In the genomic region with DNA sequence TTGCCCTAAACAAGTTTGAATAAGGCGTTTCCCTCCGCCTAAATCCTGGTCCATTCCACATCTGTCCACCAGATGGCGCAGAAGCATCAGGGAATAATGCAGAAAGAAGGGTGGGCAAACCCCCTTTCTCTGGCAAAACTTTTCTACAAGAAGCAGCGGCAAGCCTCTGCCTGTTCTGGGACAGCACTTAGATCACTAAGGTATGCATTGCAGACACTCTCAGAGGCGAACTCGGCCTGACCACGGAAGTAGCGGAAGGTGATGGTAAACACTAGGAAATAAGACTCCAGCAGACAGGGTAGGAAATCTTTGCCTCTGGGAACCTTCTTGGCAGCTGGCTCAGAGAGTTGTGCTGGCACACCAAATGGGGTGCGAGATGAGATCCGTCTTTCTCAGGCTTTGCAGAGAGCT, we compare ENCODE assay signal across 8 mouse cellular contexts. TPM values are rescaled to one million over a fixed set of nuclear protein-coding genes. Genes with fewer than 3 reads are reported as not detected.
DNase-seq lines count a peak whose midpoint lies in the region; ATAC-seq and TF ChIP-seq lines count a peak whose summit lies in the region.

No protein-coding gene starts in this region.

- peak overlapping the region; percentile 39 for H3K4me2 ChIP-seq in hindbrain, postnatal 0 days (ENCODE audit: low read depth, low read length)

- H3K4me3 ChIP-seq in gastrocnemius, adult 2 months = peak overlapping the region; percentile 77
- H3K4me3 ChIP-seq in hindbrain, postnatal 0 days (ENCODE audit: low read length) = no peak overlapping the region; the same call in 1 of the 2 replicates

- H3K9me3 ChIP-seq in hindbrain, postnatal 0 days (ENCODE audit: low read length) = no peaks in the 10 kb centered on the region

- H3K4me1 ChIP-seq in hindbrain, postnatal 0 days (ENCODE audit: insufficient read depth, low read length) = no peaks in the 10 kb centered on the region

- WGBS in hindbrain, postnatal 0 days = 7% methylated on average over 10 of the region's 10 CpGs

- 0 out of 2 replicates have a peak, but pooled peaks have one; percentile 24 for ATAC-seq in hindbrain, postnatal 0 days
- peak; percentile 85 for ATAC-seq in megakaryocyte progenitor cell, adult 5-6 weeks (replicated peaks; ENCODE audit: poor library complexity)

- H3K27ac ChIP-seq in gastrocnemius, adult 2 months = peak overlapping the region; percentile 57
- H3K27ac ChIP-seq in hindbrain, postnatal 0 days = no peak overlapping the region

- intact Hi-C loops in gastrocnemius, adult 2 months (cut with DNase I) = loop anchor here (1.0 to 5.0 kb wide), 3 partner anchors 71 to 166 kb away; a partner anchor contains a TSS

- peak; percentile 96 for TF ChIP-seq CTCF in gastrocnemius, adult 2 months (IDR thresholded peaks at IDR 0.05)
- TF ChIP-seq CTCF in hindbrain, postnatal 0 days (IDR thresholded peaks at IDR 0.05; ENCODE audit: low read depth) = peak; percentile 98

- H3K36me3 ChIP-seq in hindbrain, postnatal 0 days (ENCODE audit: insufficient read depth, low read length) = no peaks in the 10 kb centered on the region

- no peaks in the 10 kb centered on the region for H3K27me3 ChIP-seq in hindbrain, postnatal 0 days (ENCODE audit: insufficient read depth, low read length)

- no peak overlapping the region for H3K9ac ChIP-seq in hindbrain, postnatal 0 days (replicated peaks; ENCODE audit: low read length)

- DNase-seq in ZHBTc4 (ENCODE audit: low read depth, low spot score) = peak; percentile 92
- DNase-seq in cerebellum, postnatal 4 days (ENCODE audit: low spot score in 2 of 2) = peak; percentile 79 to 86
- DNase-seq in gastrocnemius, adult 2 months = peak; percentile 81
- DNase-seq in hindbrain, postnatal 0 days (ENCODE audit: low spot score) = peak; percentile 88
- peak; percentile 35 to 80 for DNase-seq in left cerebral cortex, adult 8-10 months (ENCODE audit: low spot score in 2 of 2)
- peak; percentile 81 for DNase-seq in right cerebral cortex, postnatal 14 days
- DNase-seq in yolk sac, embryonic 10.5 days (ENCODE audit: low spot score) = peak; percentile 80

RNA-seq across cellular contexts. Expression of a gene that starts 7.2 kb away (rescaled TPM):
- under 1 TPM; 0.13 to 0.17 TPM for total RNA-seq in gastrocnemius, adult 2 months (2021)
- 0.29 and 1.0 TPM in 2 replicates for total RNA-seq in hindbrain, postnatal 0 days (2014; rRNA removed)
- 0.16 and 0.37 TPM in 2 replicates for polyA plus RNA-seq in hindbrain, postnatal 0 days (2015; fragmentation: Nextera tagmentation; extraction: Ambion mirVana)
- total RNA-seq in left cerebral cortex, adult 8-10 months (2022) = under 1 TPM; 0.41 to 0.70 (median 0.64) TPM
- total RNA-seq in megakaryocyte progenitor cell, adult 5-6 weeks (2015) = not detected in 2 replicates
- not detected in 2 replicates for total RNA-seq in megakaryocyte progenitor cell, adult 5-6 weeks (2017)

RNA-seq across cellular contexts. Expression of a gene that starts 14.7 kb away (rescaled TPM):
- 10 to 100 TPM; 10.8 to 16.0 TPM for total RNA-seq in gastrocnemius, adult 2 months (2021)
- total RNA-seq in hindbrain, postnatal 0 days (2014; rRNA removed) = 15.6 and 18.3 TPM in 2 replicates
- 71.4 and 76.4 TPM in 2 replicates for polyA plus RNA-seq in hindbrain, postnatal 0 days (2015; fragmentation: Nextera tagmentation; extraction: Ambion mirVana)
- total RNA-seq in left cerebral cortex, adult 8-10 months (2022) = 10 to 100 TPM; 64.7 to 98.2 (median 71.4) TPM
- 3.4 and 3.7 TPM in 2 replicates for total RNA-seq in megakaryocyte progenitor cell, adult 5-6 weeks (2015)
- 2.3 and 3.3 TPM in 2 replicates for total RNA-seq in megakaryocyte progenitor cell, adult 5-6 weeks (2017)

RNA-seq across cellular contexts. Expression of a gene that starts 31.5 kb away (rescaled TPM):
- not detected for total RNA-seq in gastrocnemius, adult 2 months (2021)
- 2.7 and 3.7 TPM in 2 replicates for total RNA-seq in hindbrain, postnatal 0 days (2014; rRNA removed)
- polyA plus RNA-seq in hindbrain, postnatal 0 days (2015; fragmentation: Nextera tagmentation; extraction: Ambion mirVana) = 3.6 and 4.0 TPM in 2 replicates
- total RNA-seq in left cerebral cortex, adult 8-10 months (2022) = 10 to 100 TPM in 1 of 4 experiments, 1 to 10 TPM in 3; 6.4 to 10.4 (median 8.2) TPM
- not detected in 2 replicates for total RNA-seq in megakaryocyte progenitor cell, adult 5-6 weeks (2015)
- total RNA-seq in megakaryocyte progenitor cell, adult 5-6 weeks (2017) = not detected in 2 replicates
